8 mouse cellular contexts compared by ENCODE assay signal in the genomic region with DNA sequence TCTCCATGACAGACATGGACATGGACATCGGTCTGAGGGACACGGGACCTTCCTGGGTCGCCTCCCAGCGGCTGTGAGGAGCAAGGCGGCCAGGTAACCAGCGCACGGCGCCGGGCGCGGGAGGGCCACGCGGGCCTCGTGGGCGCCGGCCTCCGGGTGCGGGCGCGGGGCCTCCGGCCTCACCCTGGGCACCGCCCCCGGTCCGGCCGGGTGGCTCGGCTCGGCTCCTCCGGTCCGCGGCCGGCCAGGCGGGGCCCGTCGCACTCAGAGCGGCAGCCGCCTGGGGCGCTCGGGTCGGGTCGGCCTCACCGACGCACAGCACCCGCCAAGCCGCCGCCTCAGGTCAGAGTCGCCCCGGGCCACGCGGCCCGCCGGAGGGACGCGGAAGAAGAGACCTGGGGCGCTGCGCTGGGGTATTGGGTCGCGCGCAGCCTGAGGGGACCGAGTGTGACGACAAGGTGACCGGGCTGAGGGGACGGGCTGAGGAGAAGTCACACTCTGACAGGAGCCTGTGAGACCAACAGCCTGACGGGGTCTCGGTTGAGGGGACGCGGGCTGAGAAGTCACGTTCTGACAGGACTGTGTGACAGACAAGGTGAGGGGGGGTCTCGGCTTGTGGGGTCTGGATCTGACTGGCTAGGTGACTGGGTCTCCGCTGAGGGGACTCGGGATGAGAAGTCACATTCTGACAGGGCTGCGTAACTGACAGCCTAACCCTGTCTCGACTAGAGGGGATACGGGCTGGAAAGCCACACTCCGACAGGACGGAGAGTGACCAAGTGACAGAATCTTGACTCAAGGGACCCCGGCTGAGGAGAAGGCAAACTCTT. TPM values are rescaled to one million over a fixed set of nuclear protein-coding genes. Genes with fewer than 3 reads are reported as not detected.
A peak's percentile ranks its signal among the peaks of the same experiment; 100 is the strongest.
DNase-seq lines count a peak whose midpoint lies in the region; ATAC-seq lines count a peak whose summit lies in the region.

A gene (plus strand): TSS at position 176 of the 830 bp plus-strand sequence.

- H3K9ac ChIP-seq in embryonic facial prominence, embryonic 14.5 days (ENCODE audit: low read depth, low read length) = peak within 1 kb of the TSS; percentile 63
- H3K9ac ChIP-seq in liver, embryonic 15.5 days = 0 out of 2 replicates have a peak within 1 kb of the TSS, but pooled peaks have one; percentile 18
- H3K9ac ChIP-seq in neural tube, embryonic 11.5 days (ENCODE audit: low read length) = peak within 1 kb of the TSS; percentile 41

- peak within 1 kb of the TSS; percentile 99 for H3K4me2 ChIP-seq in embryonic facial prominence, embryonic 14.5 days (ENCODE audit: low read depth, low read length)
- H3K4me2 ChIP-seq in liver, embryonic 15.5 days = peak within 1 kb of the TSS; percentile 74
- H3K4me2 ChIP-seq in neural tube, embryonic 11.5 days (ENCODE audit: low read depth) = peak within 1 kb of the TSS; percentile 96

- H3K4me1 ChIP-seq in embryonic facial prominence, embryonic 14.5 days (ENCODE audit: control insufficient read depth, insufficient read depth, low read length) = no peaks in the 10 kb centered on the region; the same call in 1 of the 2 replicates
- H3K4me1 ChIP-seq in liver, embryonic 15.5 days (replicated peaks) = no peaks in the 10 kb centered on the region
- no peaks in the 10 kb centered on the region for H3K4me1 ChIP-seq in neural tube, embryonic 11.5 days (ENCODE audit: control insufficient read depth, insufficient read depth, low read length)

- H3K27ac ChIP-seq in embryonic facial prominence, embryonic 14.5 days (replicated peaks; ENCODE audit: low read depth, low read length) = no peak within 1 kb of the TSS
- no peak within 1 kb of the TSS for H3K27ac ChIP-seq in liver, embryonic 15.5 days (replicated peaks)
- H3K27ac ChIP-seq in neural tube, embryonic 11.5 days (ENCODE audit: low read depth, low read length) = no peak within 1 kb of the TSS

- ATAC-seq in embryonic facial prominence, embryonic 14.5 days (ENCODE audit: low read depth) = peak; percentile 57
- peak; percentile 70 for ATAC-seq in liver, embryonic 15.5 days (ENCODE audit: insufficient read depth)
- ATAC-seq in neural tube, embryonic 11.5 days (ENCODE audit: insufficient read depth, low FRiP score, low TSS enrichment) = peak; percentile 74

- peaks cover 34% of the 10 kb centered on the region for H3K27me3 ChIP-seq in embryonic facial prominence, embryonic 14.5 days (replicated peaks; ENCODE audit: control insufficient read depth, insufficient read depth, low read length)
- peaks cover 41% of the 10 kb centered on the region for H3K27me3 ChIP-seq in liver, embryonic 15.5 days
- peaks cover 19% of the 10 kb centered on the region for H3K27me3 ChIP-seq in neural tube, embryonic 11.5 days (ENCODE audit: control insufficient read depth, insufficient read depth, low read length)

- peak within 1 kb of the TSS; percentile 55 for H3K4me3 ChIP-seq in embryonic facial prominence, embryonic 14.5 days (ENCODE audit: low read depth, low read length)
- peak within 1 kb of the TSS; percentile 53 for H3K4me3 ChIP-seq in liver, embryonic 15.5 days (replicated peaks)
- peak within 1 kb of the TSS; percentile 57 for H3K4me3 ChIP-seq in neural tube, embryonic 11.5 days (ENCODE audit: low read depth, low read length)

- peak; percentile 10 to 28 for DNase-seq in spleen, postnatal 10 days (ENCODE audit: low spot score in 2 of 2)
- DNase-seq in spleen, postnatal 36 days (ENCODE audit: low spot score in 2 of 2) = no peak
- DNase-seq in embryonic facial prominence, embryonic 14.5 days (ENCODE audit: low spot score) = no peak
- DNase-seq in heart, adult 9 months (ENCODE audit: low spot score in 2 of 2) = peak; percentile 61 to 70
- DNase-seq in kidney, adult 9 months = peak; percentile 32
- peak; percentile 58 for DNase-seq in neural tube, embryonic 11.5 days (ENCODE audit: low spot score)
- peak; percentile 22 for DNase-seq in thymus, postnatal 14 days

- no peaks in the 10 kb centered on the region for H3K36me3 ChIP-seq in embryonic facial prominence, embryonic 14.5 days (ENCODE audit: control insufficient read depth, insufficient read depth, low read length)
- H3K36me3 ChIP-seq in liver, embryonic 15.5 days (replicated peaks) = no peaks in the 10 kb centered on the region
- H3K36me3 ChIP-seq in neural tube, embryonic 11.5 days (ENCODE audit: control insufficient read depth, insufficient read depth, low read length) = no peaks in the 10 kb centered on the region

- H3K9me3 ChIP-seq in embryonic facial prominence, embryonic 14.5 days (ENCODE audit: control insufficient read depth, low read length) = peaks cover 9% of the 10 kb centered on the region
- no peaks in the 10 kb centered on the region for H3K9me3 ChIP-seq in liver, embryonic 15.5 days (replicated peaks)
- H3K9me3 ChIP-seq in neural tube, embryonic 11.5 days (ENCODE audit: control insufficient read depth, low read length) = no peaks in the 10 kb centered on the region

- under 1% methylated on average over 59 of the region's 76 CpGs for WGBS in embryonic facial prominence, embryonic 14.5 days
- under 1% methylated on average over 76 of the region's 76 CpGs for WGBS in liver, embryonic 15.5 days (ENCODE audit: insufficient replicate concordance)
- WGBS in neural tube, embryonic 11.5 days = under 1% methylated on average over 76 of the region's 76 CpGs

RNA-seq across cellular contexts. Expression of the gene that starts here (rescaled TPM):
- polyA plus RNA-seq in embryonic facial prominence, embryonic 14.5 days (2014; fragmentation: Nextera tagmentation; extraction: Ambion mirVana) = 13.7 and 15.3 TPM in 2 replicates
- polyA plus RNA-seq in liver, embryonic 15.5 days (2015; fragmentation: Nextera tagmentation; extraction: Ambion mirVana) = 1.5 and 1.7 TPM in 2 replicates
- 0.19 TPM in 1 of 2 replicates, not detected in the other for polyA plus RNA-seq in neural tube, embryonic 11.5 days (2014; fragmentation: Nextera tagmentation; extraction: Ambion mirVana)

Comparison
In these comparisons a context has a peak if more than half of its experiments do, and no peak if none do; other contexts are left out.
1. DNase-seq: peak in spleen, postnatal 10 days (2 of 2), heart, adult 9 months (2 of 2), kidney, adult 9 months (single experiment) and thymus, postnatal 14 days (single experiment); none in spleen, postnatal 36 days (0 of 2) and embryonic facial prominence, embryonic 14.5 days (single experiment).
2. Peak in DNase-seq, ATAC-seq, H3K4me3 ChIP-seq, H3K9ac ChIP-seq and H3K4me2 ChIP-seq in neural tube, embryonic 11.5 days; RNA of the gene not detected or under 1 TPM.
3. Peak in every context shown above with its lines, with median percentiles within 50 percentile points of each other: ATAC-seq, H3K4me2 ChIP-seq, H3K4me3 ChIP-seq and H3K9ac ChIP-seq.